Mouse (Mus musculus): ENCODE data around the gene Gm49358. TPM values are rescaled to one million over a fixed set of nuclear protein-coding genes. Genes with fewer than 3 reads are reported as not detected.

Gene Gm49358
- 2.1 and 7.6 TPM in 2 replicates for polyA plus RNA-seq (2011; ENCODE audit: insufficient read length, low read depth, missing spikeins)

DNA sequence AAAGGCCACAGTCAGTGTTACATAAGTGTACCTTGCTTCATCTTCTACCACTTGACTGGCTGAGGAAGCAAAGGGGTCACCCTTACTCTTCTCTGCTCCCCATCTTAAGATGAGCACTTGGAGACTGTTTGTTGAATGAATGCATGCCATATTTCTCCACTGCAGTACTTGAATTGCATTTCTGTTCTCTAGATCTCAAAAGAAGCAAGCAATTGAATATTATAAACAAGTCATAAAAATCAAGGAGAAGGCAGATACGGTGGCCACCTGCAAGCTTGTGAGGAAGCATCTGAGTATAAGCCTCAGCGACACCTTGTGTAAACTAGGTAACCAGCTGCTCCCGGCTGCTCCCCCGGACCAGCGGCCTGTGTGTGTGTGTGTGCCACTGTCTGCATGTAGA, at the start of gene Gm49358:
Gm49358 (plus strand) TSS at position 301 of the 400 bp plus-strand sequence.
- TF ChIP-seq CTCF (IDR thresholded peaks at IDR 0.05; ENCODE audit: borderline replicate concordance, insufficient read depth, low read length) (no peak), POLR2A (IDR thresholded peaks at IDR 0.05; ENCODE audit: low read depth, low read length) (no peak)
- Histone ChIP-seq H3K4me3 (ENCODE audit: insufficient read depth, low read length) (no peak within 1 kb of the TSS), H3K27ac (ENCODE audit: insufficient read depth, low read length) (no peak within 1 kb of the TSS), H3K4me1 (ENCODE audit: control insufficient read depth, insufficient read depth, low read length) (no peaks in the 10 kb centered on the region)

DNA sequence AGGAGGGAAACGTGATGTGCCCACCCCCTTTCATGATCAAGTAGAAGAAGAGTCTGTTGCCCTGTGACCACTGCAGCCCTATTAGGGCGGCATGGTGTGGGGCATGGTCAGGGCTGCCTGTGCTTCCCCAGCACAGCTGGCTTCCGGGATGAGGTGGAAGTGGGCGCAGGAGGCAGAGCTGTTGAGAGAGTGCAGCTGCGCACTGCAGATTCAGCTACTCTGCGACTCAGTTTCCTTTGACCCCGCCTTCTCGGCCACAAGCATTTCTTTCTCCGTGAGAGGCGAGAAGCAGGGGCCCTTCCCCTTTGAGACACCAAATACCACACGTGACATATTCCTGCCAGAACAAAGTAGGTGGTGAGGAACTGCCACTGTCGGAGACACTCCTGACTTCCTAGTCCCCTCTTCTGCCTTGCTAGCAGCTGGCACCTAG, 36.2 kb upstream of the Gm49358 start:
- TF ChIP-seq POLR2A (IDR thresholded peaks at IDR 0.05; ENCODE audit: low read depth, low read length) = peak; percentile 57
- no peak for TF ChIP-seq CTCF (IDR thresholded peaks at IDR 0.05; ENCODE audit: borderline replicate concordance, insufficient read depth, low read length)
- H3K4me1 ChIP-seq (ENCODE audit: control insufficient read depth, insufficient read depth, low read length) = no peaks in the 10 kb centered on the region
- no peak overlapping the region for H3K27ac ChIP-seq (ENCODE audit: insufficient read depth, low read length)
- H3K4me3 ChIP-seq (ENCODE audit: insufficient read depth, low read length) = no peak overlapping the region

DNA sequence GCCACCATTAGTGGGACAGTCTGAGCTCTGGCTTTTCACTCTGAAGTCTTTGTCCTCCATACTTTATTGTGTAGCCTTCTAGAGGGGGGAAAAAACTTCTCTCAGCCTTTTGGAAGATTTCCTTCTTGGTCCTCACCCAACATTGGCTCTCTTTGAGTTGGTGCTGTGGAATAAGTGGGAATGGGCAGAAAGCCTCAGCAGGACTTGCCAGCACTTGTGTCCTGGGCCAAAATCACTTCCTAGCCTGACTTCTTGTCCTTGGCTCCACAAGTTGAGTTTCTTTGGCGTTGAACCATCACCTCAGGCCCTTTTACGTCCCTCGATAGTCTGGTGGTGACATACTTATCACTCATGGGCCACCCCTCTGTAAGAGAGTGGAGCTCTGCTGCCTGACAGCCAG, 35.6 kb upstream of the Gm49358 start:
- Histone ChIP-seq H3K27ac (ENCODE audit: insufficient read depth, low read length) (no peak overlapping the region), H3K4me1 (ENCODE audit: control insufficient read depth, insufficient read depth, low read length) (no peaks in the 10 kb centered on the region), H3K4me3 (ENCODE audit: insufficient read depth, low read length) (no peak overlapping the region)
- TF ChIP-seq POLR2A (IDR thresholded peaks at IDR 0.05; ENCODE audit: low read depth, low read length) = no peak
- no peak for TF ChIP-seq CTCF (IDR thresholded peaks at IDR 0.05; ENCODE audit: borderline replicate concordance, insufficient read depth, low read length)

DNA sequence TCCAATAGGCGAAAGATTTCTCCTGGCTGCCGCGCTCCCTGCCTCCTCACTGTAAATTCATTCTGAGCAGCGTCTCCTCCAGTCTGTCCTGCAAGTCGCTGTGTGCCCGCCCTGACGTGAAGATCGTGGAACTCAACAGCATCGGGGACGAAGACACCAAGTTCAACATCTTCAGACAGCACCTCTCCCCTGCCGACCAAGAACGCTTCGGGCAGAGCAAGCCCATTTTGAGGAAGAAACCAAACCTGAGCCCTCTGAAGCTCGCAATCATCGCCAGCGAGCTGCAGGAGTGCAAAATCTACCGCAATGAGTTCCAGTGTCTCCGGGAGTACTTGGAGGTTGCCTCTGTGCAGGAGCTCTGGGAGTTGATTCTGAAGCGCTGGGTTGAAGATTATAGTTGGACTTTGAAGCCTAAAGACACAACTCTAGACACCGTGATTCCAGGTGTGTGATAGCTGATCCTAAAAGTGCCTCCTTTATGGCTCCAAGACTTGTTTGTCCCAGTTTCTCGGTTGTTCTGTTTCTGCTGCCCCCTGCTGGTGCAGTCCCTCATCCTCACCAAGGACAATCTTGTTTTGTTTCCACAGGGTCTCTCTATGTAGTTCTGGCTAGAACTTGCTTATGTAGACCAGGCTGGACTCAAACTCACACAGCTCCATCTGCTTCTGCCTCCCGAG, 32.8 kb upstream of the Gm49358 start:
- TF ChIP-seq CTCF (IDR thresholded peaks at IDR 0.05; ENCODE audit: borderline replicate concordance, insufficient read depth, low read length) (0 out of 2 replicates have a peak, but pooled peaks have one; percentile 38), POLR2A (IDR thresholded peaks at IDR 0.05; ENCODE audit: low read depth, low read length) (no peak)
- H3K4me1 ChIP-seq (ENCODE audit: control insufficient read depth, insufficient read depth, low read length) = no peaks in the 10 kb centered on the region
- no peak overlapping the region for H3K27ac ChIP-seq (ENCODE audit: insufficient read depth, low read length)
- H3K4me3 ChIP-seq (ENCODE audit: insufficient read depth, low read length) = peak overlapping the region; percentile 50

DNA sequence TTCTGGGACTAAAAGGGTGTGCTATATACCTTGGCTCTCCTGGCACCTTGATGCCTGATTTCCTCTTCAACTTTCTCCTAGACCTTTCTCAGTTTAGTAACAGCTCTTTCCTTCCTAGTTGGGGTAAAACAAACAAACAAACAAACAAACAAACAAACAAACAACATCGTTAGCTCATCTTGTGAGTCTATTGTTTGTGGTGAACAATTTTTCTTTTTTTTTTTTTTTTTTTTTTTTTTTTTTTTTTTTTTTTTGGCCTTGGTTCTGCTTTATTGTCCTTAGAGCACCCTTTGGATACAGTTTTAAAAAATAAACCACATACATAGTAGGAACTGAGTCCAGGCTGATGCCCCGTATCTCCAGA, 32.3 kb upstream of the Gm49358 start:
- Histone ChIP-seq H3K27ac (ENCODE audit: insufficient read depth, low read length) (no peak overlapping the region), H3K4me1 (ENCODE audit: control insufficient read depth, insufficient read depth, low read length) (no peaks in the 10 kb centered on the region), H3K4me3 (ENCODE audit: insufficient read depth, low read length) (no peak overlapping the region)
- TF ChIP-seq POLR2A (IDR thresholded peaks at IDR 0.05; ENCODE audit: low read depth, low read length) (no peak), CTCF (IDR thresholded peaks at IDR 0.05; ENCODE audit: borderline replicate concordance, insufficient read depth, low read length) (no peak)

DNA sequence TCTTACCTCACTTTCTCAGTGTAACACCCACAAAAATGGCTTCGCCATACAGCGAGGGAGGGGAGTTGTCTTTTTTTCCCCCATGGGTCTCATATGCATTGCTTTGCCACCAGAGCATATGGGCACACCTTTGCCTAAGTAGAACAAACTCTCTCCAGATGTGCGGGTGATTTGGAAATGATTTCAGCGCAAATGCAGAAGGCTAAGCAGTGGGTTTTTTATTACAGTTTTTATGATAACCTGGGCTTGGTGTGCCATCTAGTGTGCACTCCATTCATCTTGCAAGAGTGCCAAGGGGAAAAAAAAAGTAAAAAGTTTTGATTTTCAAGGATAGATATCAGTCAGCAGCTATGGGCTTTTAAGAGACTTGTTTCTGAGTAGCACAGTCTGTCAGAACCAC, 28.7 kb upstream of the Gm49358 start:
- H3K4me1 ChIP-seq (ENCODE audit: control insufficient read depth, insufficient read depth, low read length) = no peaks in the 10 kb centered on the region
- H3K4me3 ChIP-seq (ENCODE audit: insufficient read depth, low read length) = no peak overlapping the region
- TF ChIP-seq POLR2A (IDR thresholded peaks at IDR 0.05; ENCODE audit: low read depth, low read length) (no peak), CTCF (IDR thresholded peaks at IDR 0.05; ENCODE audit: borderline replicate concordance, insufficient read depth, low read length) (no peak)
- no peak overlapping the region for H3K27ac ChIP-seq (ENCODE audit: insufficient read depth, low read length)

DNA sequence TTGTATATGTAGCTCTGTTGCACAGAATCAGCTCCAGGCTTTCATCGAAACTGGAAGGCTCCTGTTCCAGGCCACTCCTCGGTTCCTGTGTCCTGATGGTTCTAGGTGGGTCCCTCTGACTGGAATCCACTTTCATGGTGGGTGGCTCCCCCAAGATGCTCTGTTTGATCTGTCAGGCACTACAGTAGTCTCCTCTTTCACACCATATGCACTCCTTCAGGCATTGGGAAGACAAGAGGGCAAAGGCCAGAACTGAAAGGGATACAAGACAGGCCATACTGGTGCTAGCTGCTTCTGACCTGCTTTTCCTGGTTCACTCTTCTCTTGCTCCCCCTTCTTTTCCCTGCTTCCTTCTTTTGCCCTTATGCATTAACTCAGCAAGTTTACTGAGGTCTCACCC, 20.9 kb upstream of the Gm49358 start:
- Histone ChIP-seq H3K4me1 (ENCODE audit: control insufficient read depth, insufficient read depth, low read length) (no peaks in the 10 kb centered on the region), H3K4me3 (ENCODE audit: insufficient read depth, low read length) (no peak overlapping the region), H3K27ac (ENCODE audit: insufficient read depth, low read length) (no peak overlapping the region)
- TF ChIP-seq CTCF (IDR thresholded peaks at IDR 0.05; ENCODE audit: borderline replicate concordance, insufficient read depth, low read length) = no peak

DNA sequence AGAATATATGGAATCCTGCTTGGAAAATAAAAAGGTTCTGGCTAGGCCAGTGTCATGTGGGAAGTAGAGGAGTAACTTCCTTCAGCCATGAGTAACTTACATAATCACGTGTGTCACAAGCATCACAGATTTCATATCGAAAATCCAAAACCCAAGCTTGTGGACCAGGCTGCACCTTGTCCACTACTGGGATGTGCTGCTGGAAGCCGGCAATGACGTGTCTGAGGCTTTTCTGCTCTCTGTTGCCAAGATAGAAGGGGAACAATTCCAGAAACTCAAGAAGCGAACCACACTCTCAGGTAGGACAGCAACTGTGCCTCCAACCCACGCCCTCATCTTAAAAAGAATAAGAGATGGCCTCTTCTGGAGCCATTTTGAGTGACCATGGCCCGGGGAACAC, 19.5 kb upstream of the Gm49358 start:
- TF ChIP-seq POLR2A (IDR thresholded peaks at IDR 0.05; ENCODE audit: low read depth, low read length) (no peak), CTCF (IDR thresholded peaks at IDR 0.05; ENCODE audit: borderline replicate concordance, insufficient read depth, low read length) (no peak)
- no peak overlapping the region for H3K4me3 ChIP-seq (ENCODE audit: insufficient read depth, low read length)
- H3K4me1 ChIP-seq (ENCODE audit: control insufficient read depth, insufficient read depth, low read length) = no peaks in the 10 kb centered on the region
- no peak overlapping the region for H3K27ac ChIP-seq (ENCODE audit: insufficient read depth, low read length)

DNA sequence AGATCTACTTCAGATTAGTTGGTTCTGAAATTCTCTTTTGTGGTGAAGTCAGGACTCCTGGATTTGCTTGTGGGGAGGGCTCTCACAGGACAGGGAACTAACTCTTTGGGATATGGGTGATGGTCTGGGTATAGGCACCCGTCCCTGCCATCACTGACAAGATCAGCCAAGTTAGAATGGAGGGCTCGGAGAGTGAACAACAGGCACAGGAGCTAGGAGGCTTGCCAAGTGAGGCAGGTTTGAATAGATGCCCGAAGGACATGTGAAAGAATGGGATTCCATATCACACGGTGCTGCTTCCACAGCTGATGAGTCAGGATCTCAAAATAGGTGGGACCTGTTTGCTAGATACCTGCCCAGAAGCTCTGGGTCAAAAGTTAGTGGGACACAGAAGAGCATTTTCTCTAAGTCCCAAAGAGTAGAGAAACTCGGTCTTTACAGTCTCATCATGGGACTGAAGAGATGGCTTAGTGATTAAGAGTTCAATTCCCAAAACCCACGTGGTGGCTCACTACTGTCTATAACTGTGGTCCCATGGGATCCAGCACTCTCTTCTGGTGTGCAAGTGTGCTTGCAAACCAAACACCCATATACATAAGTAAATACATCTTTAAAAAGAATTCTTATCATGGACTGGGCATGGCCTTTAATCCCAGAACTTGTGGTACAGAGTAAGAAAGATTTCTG, 7.8 kb upstream of the Gm49358 start:
- H3K4me3 ChIP-seq (ENCODE audit: insufficient read depth, low read length) = no peak overlapping the region
- TF ChIP-seq POLR2A (IDR thresholded peaks at IDR 0.05; ENCODE audit: low read depth, low read length) = no peak
- TF ChIP-seq CTCF (IDR thresholded peaks at IDR 0.05; ENCODE audit: borderline replicate concordance, insufficient read depth, low read length) = no peak
- no peak overlapping the region for H3K27ac ChIP-seq (ENCODE audit: insufficient read depth, low read length)
- no peaks in the 10 kb centered on the region for H3K4me1 ChIP-seq (ENCODE audit: control insufficient read depth, insufficient read depth, low read length)

DNA sequence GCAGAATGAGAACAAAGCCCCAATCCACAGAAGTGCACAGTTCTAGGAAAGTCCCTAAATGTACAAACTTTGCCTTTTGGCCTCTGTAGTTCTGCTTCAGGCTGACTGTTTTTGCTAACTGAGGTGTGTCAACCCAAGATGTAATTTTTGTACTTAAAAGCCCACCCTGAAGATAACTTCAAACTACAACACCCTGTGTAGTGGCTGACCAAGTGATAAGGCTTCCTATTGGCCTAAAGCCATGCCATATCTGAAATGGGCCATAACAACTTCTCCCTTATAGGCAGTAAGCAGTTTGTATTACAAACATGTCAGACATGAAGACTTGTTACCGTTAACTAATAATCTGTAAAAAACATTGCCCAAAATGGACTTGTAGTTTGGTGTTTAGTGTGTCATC, 6.0 kb upstream of the Gm49358 start:
- no peak for TF ChIP-seq POLR2A (IDR thresholded peaks at IDR 0.05; ENCODE audit: low read depth, low read length)
- no peak for TF ChIP-seq CTCF (IDR thresholded peaks at IDR 0.05; ENCODE audit: borderline replicate concordance, insufficient read depth, low read length)
- Histone ChIP-seq H3K27ac (ENCODE audit: insufficient read depth, low read length) (no peak overlapping the region), H3K4me1 (ENCODE audit: control insufficient read depth, insufficient read depth, low read length) (no peaks in the 10 kb centered on the region), H3K4me3 (ENCODE audit: insufficient read depth, low read length) (no peak overlapping the region)
